Mouse (Mus musculus): ENCODE data around the gene Tmem132b.

The Tmem132b gene

DNA sequence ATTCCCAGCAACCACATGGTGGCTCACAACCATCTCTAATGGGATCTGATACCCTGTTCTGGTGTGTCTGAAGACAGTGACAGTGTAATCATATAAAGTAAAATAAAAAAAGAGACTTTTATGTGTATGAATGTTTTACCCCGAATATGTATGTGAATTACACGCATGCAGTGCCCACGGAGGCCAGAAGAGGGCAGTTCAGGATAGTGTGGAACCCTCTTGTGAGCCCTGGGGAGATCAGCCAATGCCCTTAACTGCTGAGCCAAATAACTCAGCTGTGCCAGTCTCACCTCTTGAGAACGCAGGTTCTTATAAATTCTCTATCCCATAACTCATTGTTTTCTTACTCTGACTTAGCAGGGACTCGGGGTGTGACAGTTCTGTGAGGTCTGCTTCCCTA is 12.9 kb upstream of the Tmem132b start:
- DNase-seq, result peak; percentile 40

- DNase-seq, result peak; percentile 35
Observed at GRCm38 (mm10) chr5:125520930-125521590, 10.5 kb upstream of the Tmem132b start.

DNA sequence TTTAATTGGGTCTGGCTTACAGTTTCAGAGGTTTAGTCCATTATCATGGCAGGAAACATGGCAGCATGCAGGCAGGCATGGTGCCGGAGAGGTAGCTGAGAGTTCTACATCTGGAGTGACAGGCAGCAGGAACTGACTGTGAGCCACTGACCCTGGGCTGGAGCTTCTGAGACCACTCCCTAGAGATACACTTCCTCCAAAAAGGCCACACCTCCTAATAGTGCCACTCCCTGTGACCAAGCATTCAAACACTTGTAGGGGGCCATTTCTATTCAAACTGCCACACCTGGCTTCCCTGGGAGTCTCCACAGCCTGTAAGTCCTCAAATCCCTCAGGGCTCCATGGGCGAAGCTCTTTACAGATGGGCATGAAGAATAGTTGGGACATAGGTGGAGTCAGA is 8.2 kb upstream of the Tmem132b start:
- DNase-seq, result no peak

DNA sequence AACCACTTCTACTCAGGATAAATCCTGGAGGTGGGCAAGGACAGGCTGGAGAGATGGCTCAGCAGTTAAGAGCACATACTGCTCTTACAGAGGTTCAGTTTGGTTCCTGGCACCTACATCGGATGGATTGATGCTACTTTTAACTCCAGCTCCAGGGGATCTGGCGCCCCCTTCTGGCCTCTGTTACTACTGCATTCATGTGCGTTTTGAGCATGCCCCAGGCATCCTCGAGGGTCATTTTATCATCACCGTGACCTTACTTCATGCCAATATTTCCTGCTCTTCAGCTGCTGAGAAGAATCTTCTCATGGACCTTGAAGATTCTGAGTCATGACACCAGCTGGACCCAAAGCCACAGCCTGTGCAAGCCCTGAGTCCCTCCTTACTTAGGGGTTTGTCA is 6.1 kb upstream of the Tmem132b start:
- DNase-seq, result no peak

- DNase-seq, result no peak
Observed at GRCm38 (mm10) chr5:125526464-125526863, 5.1 kb upstream of the Tmem132b start.

GRCm38 (mm10) chr5:125529109-125529508 is 2.5 kb upstream of the Tmem132b start:
- peak; percentile 78 for DNase-seq

DNA sequence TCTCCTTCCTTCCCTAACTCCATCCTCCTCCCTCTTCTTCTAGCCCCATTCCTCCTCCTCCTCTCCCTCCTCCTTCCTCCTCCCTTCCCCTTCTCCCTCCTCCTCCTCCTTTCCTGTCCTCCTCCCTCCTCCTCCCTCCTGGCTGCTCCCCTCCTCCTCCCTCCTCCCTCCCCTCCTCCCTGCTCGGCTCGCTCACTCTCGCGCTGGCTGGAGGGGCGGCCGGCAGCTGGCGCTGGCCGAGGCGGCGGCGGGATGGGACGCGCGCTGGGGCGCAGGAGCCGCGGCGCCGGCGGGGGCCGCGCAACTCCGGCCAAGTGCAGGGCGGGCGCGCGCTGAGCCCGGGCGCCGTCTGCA is 594 bp downstream of the Tmem132b start:
- no peak for DNase-seq

DNA sequence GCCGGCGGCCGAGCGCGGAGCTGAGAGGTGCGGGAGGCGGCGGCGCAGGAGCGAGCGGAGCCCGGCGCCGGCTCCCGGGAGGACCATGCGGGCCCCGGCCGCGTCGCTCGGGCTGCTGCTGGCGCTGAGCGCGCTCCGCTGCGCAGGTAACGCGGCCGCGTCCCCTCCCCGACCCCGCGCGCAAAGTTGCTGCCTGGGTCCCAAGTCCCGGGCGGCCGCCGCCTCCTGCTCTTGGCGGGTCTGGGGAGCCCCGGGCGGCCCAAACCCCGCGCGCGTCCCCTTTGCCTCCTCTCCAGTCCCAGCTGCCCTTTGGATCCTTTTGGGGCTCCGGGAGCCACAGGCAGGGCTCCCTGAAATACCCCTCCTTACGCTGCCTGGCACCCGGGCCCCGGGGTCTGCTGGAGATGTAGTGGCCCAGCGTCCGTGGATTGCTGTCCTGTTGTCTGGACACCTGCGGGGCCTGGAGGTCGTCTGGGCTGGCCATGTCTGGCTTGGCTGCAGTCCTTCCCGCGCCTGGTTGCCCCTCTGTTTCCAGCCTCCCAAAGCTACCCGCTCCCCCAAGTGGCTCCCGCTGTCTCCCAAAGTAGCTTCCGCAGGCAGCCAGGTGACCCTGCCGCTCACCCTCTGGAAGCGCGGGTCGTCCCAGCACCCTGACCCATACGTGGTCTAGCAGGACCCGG is 1.1 kb downstream of the Tmem132b start:
- no peak for DNase-seq

- no peak for DNase-seq
Observed at GRCm38 (mm10) chr5:125533225-125533900, 1.8 kb downstream of the Tmem132b start.

DNA sequence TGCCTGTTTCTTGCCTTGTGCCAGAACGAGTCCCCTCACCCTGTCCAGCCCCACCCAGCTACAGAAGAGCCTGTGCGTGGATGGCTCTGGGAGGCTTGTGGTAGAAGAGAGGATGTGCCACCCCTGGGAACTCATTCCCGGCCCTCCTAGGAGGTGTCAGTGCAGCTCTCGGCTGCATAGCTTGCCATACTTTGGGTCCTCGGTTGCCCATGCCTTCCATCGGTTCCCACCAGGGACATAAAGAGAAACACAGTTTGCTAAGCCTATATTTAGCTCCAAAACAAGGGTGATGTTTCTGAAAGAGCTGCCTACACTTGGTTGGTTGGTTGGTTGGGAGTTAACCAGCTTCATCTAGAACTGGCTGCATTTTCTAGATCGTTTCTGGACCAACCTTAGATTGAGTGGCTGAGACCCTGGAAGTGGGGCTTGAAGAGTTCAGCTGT is 2.6 kb downstream of the Tmem132b start:
- DNase-seq, result no peak

- DNase-seq, result no peak
Observed at GRCm38 (mm10) chr5:125534611-125535324, 3.2 kb downstream of the Tmem132b start.

GRCm38 (mm10) chr5:125545090-125545489 is 13.5 kb downstream of the Tmem132b start:
- DNase-seq, result no peak

DNA sequence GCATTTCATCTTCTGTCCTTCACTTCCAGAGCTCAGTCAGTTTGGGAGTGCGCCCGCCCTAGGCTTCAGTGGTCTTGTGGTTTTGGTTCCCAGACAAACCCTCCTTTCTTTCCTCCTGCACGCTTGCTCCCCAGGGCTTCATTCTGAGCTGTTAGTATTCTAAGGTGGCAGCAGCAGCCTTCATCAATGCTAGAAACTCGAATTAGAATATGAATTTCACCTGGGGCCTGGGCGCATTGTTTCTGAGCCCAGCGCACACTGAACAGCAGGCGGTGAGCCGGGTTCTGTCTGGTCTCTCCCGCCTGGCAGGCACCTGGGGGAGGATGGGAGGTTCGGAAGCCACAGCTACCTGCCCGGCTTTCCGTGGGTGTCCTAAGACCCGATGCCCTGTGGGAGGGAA is 14.7 kb downstream of the Tmem132b start:
- DNase-seq, result no peak

GRCm38 (mm10) chr5:125549750-125550489 is 18.3 kb downstream of the Tmem132b start:
- DNase-seq, result no peak

DNA sequence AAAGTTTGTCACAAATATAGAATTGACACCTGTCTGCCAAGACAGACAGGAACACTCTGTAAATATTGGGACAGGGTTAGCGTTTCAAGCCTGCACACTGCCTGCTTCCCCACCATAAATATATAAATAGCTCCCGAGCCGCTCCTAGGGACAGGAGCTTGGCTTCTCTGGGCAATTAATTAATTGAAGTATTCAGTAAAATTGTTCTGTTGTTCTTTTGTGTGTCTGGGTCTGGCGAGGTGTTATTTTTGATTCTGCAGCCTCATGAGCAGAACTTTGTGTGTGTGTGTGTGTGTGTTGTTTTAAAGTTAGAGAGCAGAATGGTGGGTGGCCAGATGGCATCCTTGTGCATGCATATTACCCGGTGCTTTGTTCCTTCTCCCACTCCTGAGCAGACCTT is 24.2 kb downstream of the Tmem132b start:
- no peak for DNase-seq

DNA sequence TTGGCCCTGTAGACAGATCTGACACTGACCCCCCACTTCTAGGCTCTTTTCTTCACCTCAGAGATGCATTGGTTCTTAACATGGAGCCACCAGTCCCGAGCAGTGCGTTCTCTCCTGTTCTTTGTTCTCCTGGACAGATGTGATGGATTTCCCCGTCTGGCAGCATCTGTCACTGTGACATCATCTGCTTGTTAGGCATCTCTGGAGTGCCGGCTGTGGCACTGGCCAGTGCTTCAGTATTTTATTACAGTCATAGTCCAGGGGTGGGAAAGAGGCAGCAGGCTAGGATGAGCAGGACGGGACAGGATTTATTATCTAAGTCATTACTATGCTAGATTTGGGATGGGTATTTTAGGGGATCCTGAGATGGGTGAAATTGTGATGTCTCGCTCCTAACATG is 31.9 kb downstream of the Tmem132b start:
- DNase-seq, result no peak

- no peak for DNase-seq
Observed at GRCm38 (mm10) chr5:125565725-125566124, 34.2 kb downstream of the Tmem132b start.

DNA sequence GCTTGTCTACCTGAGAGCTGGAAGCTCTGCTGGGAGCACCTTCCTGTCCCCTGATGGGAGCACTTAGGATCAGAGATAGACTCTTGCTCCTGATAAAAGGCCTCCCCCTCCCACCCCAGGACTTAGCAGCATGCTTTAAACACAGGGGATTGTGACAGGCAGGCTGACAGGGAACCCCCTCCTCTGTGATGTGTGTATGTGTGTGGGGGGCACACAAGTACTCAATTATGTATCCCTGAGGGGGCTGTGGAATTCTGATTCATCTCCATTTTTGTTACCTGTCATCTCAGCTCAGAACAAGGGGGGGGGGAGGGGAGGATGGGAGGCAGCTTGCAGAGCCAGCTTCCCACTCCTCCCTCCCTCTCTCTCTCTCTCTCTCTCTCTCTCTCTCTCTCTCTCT is 36.9 kb downstream of the Tmem132b start:
- no peak for DNase-seq

DNA sequence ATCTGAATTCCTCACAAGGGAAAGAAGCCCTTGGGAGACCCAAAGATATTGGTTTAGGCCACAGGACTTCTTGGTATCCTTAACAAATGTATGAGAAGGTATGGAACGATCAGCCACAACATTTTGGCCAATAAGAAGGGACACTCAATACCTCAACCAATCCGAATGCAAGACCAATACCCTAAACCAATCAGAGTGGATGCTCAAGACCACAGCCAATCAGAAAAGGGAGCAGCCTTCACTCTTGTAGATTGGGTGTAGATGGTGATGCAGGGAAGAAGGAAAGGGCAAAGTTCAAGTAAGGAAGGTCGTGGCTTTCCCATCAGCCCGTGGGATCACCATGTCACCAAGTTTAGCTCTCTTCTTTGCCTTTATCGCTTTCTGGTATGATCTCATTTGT is 40.4 kb downstream of the Tmem132b start:
- DNase-seq, result no peak

- DNase-seq, result no peak
Observed at GRCm38 (mm10) chr5:125574886-125575285, 43.3 kb downstream of the Tmem132b start.

- no peak for DNase-seq
Observed at GRCm38 (mm10) chr5:125575866-125576265, 44.3 kb downstream of the Tmem132b start.

DNA sequence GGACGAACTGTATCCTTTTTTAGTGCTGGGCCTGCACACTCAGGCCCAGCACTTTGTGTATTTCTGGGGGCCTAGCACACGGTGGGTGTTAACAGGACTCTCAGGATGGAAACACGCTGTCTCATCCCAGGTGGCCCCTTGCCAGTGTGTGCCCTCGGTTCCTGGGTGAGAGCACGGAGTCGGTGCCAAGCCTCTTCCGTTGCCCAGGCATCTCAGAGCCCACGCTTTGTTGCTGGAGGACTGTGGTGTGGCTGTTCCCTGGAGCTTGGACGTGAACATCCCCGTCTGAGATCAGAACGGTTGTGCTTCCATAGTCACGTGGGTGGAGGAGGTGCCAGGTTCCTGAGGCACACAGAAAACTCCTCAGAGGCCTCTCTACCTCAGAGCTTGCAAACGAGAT is 47.1 kb downstream of the Tmem132b start:
- no peak for DNase-seq

GRCm38 (mm10) chr5:125579153-125579552 is 47.6 kb downstream of the Tmem132b start:
- DNase-seq, result no peak

Data from kidney, adult 18-20 months (tissue).